Mouse (Mus musculus): Measurements from ENCODE around the gene Klf13.

The Klf13 gene

GRCm38 (mm10) chr7:63938914-63939396 is at the start of gene Klf13:
Gene Klf13 (minus strand): TSS chr7:63938915.
- DNase-seq (ENCODE audit: low spot score in 2 of 2) = peak; percentile 97 to 98

DNA sequence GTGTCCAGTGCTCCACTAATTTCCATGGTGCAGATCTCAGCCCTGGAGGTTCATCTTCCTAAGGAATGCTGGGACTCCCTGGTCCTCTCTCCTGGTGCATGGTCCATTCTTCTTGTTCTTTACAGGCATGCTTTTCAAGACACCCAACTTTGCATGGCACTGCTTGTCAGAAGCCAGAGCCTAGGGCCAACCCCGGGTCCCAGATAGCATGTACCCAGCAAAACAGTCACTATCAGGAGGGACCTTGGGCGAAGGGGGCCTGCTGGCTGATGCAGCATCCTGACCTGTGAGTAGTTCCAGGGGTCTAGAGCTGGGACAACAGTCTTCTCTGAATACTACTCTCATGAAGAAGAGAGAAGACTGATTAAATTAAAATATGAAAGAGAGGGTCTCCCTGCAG is 49.7 kb upstream of the Klf13 start:
- DNase-seq (ENCODE audit: low spot score in 2 of 2) = peak; percentile 10 to 63

DNA sequence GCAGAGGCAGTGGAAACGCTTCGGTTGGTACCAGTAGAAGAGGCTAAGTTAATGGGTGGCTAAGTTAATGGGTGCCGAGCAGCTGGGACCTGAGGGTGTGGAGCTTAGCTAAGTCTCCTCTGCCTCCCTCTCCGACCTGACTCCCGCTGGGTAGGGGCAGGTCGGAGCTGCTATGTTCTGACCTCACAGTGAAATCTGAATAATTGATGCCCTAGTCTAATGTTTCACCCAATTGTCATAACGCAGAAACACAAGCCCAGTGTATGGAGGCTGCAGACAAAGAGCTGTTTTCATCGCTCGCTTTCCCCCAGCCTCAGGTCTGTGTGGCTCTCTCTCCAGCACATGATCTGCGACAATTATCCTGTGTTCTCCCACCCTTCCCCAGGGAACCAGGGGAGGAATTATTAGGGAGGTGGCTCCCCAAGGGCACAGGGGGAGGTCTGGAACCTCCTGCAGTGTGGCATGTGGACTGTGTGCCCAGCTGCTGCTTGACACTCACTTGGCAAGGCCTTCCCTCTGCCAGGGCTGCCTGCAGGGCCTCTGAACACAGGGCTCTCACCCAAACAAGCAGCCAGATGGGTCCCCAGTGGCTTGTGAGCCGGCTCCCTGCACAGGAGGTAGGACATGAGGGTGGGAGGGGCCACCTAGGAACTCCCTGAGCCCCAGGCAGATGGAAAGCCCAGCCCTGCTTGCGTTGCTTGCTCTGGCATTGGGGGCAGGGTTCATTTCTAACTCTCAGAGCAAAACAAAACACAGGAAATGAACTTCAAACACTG is 47.9 kb upstream of the Klf13 start:
- peak; percentile 33 to 71 for DNase-seq (ENCODE audit: low spot score in 2 of 2)

DNA sequence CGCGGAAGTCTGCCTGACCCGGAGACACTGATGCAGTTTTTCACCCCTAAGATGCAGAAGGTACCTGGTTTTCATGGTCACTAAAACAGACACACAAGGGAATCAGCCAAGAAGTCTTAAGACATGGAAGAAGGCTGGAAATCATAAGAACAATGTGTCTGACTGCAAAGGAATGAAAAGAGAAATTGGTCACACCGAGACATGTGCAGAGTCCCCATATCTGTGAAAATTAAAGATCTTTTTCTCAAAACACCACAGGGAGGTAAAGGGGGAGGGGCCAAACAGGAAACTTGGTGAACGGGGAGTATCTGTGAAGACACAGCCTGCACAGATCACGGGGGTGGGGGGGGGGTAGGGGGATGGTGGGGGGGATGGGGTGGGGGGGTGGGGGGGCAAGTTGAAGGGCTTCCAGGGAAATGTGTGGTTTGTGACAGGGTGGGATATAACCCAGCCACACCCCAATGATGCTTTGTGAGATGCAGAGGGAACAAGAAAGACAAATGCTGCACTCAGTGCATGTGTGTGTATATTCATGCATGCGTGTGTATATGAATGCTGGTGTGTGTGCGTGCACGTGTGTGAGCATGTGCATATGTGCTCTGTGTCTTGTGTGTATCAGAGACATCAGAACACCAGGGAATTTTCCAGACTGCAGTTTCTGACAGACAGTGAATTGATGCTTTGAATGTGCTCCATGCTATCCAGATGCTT is 47.1 kb upstream of the Klf13 start:
- peak in 1 of 2 experiments; percentile 13 for DNase-seq (ENCODE audit: low spot score in 2 of 2)

DNA sequence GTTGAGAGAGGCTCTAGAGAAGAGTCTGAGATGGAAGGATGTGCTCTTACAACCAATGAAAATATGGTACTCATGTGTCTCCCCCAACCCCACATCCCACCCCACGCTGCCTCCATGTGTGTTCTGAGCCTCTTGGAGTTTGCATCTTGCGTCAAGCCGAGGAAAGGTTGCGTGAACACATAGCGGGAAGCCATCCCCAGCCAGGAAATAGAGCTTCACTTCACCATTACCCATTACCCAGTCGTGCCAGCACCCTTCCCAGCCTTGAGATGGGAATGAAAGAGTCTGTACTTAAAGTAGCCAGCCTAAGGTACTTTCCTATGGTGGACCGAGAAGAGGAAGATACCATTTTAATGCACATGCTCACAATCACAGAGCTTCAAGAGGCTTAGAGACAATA is 46.6 kb upstream of the Klf13 start:
- DNase-seq (ENCODE audit: low spot score in 2 of 2) = no peak

GRCm38 (mm10) chr7:63984329-63984728 is 45.6 kb upstream of the Klf13 start:
- peak; percentile 29 to 62 for DNase-seq (ENCODE audit: low spot score in 2 of 2)

- DNase-seq (ENCODE audit: low spot score in 2 of 2) = no peak
Measured at GRCm38 (mm10) chr7:63977631-63978030, 38.9 kb upstream of the Klf13 start.

DNA sequence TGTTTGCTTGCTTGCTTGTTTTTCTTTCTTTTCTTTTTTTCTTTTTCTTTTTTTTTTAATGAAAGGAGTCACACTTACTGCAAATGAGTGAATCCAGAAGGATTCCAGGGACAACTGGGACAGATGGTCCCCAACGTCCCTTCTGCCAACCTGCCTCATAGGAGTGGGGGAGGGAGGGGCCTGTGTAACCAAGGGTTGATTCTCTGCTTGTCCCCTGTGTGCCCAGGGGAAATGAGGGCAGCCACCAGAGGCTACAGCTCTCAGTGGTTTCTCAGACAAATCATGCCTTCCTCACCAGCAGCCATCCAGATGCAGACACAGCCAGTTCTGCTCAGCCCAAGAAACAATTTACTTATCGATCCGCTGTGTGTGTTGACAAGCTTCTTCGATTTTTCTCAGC is 32.3 kb upstream of the Klf13 start:
- no peak for DNase-seq (ENCODE audit: low spot score in 2 of 2)

GRCm38 (mm10) chr7:63969941-63970340 is 31.2 kb upstream of the Klf13 start:
- no peak for DNase-seq (ENCODE audit: low spot score in 2 of 2)

DNA sequence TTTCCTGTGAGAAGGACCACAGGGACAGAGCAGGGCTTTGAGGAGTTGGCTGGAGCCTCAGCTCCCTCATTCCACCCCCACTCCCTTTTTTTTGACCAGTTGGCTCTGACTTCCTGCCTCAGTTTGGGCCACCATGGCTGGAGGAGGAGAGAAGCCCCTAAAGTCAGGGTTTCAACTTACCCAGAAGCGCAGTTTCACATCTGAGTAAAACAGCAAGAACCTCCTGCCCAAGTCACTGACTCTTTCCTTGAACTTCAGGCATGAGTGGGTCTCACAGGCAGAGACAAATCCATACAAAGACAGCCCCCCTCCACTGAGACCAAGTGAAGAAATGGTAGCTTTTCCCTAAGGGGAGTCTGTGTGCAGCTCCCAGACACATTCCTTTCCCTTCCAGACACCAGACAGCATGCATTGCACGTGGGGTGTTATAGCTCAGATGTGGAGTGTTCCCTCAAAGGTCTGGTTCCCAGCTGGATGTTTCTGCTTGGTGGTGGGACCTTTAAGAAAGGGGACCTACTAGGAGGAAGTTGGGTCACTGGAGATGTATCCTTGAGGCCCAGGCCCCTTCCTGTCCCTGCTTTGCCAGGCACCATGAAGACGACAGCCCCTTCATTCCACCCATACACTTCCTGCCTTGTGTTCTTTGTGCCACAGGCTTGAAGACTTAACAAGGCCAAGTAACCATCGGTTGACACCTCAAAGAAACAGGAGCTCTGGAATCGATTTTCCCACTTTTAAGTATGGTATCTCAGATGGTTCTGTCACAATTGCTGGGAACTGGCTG is 27.1 kb upstream of the Klf13 start:
- DNase-seq (ENCODE audit: low spot score in 2 of 2) = peak; percentile 11 to 58

- DNase-seq (ENCODE audit: low spot score in 2 of 2) = peak in 1 of 2 experiments; percentile 38
Measured at GRCm38 (mm10) chr7:63965135-63965534, 26.4 kb upstream of the Klf13 start.

GRCm38 (mm10) chr7:63964121-63964520 is 25.4 kb upstream of the Klf13 start:
- peak; percentile 10 to 59 for DNase-seq (ENCODE audit: low spot score in 2 of 2)

DNA sequence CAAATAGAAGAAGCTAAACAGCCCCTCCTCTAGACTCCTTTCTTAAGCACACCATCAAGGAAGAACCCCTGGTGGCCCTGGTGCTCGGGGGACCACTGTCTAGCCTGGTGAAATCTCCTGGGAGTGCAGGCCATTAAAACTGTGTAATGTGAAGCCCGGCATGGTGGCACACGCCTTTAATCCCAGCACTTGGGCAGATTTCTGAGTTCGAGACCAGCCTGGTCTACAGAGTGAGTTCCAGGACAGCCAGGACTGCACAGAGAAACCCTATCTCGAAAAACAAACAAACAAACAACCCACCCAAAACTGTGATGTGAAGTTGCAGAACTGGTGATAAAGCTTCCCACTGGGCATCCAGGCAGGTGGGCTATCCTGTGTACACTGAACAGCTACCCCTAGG is 24.9 kb upstream of the Klf13 start:
- peak in 1 of 2 experiments; percentile 9 for DNase-seq (ENCODE audit: low spot score in 2 of 2)

- DNase-seq (ENCODE audit: low spot score in 2 of 2) = peak; percentile 11 to 60
Measured at GRCm38 (mm10) chr7:63957872-63958640, 19.3 kb upstream of the Klf13 start.

- peak; percentile 17 to 62 for DNase-seq (ENCODE audit: low spot score in 2 of 2)
Measured at GRCm38 (mm10) chr7:63956981-63957713, 18.4 kb upstream of the Klf13 start.

DNA sequence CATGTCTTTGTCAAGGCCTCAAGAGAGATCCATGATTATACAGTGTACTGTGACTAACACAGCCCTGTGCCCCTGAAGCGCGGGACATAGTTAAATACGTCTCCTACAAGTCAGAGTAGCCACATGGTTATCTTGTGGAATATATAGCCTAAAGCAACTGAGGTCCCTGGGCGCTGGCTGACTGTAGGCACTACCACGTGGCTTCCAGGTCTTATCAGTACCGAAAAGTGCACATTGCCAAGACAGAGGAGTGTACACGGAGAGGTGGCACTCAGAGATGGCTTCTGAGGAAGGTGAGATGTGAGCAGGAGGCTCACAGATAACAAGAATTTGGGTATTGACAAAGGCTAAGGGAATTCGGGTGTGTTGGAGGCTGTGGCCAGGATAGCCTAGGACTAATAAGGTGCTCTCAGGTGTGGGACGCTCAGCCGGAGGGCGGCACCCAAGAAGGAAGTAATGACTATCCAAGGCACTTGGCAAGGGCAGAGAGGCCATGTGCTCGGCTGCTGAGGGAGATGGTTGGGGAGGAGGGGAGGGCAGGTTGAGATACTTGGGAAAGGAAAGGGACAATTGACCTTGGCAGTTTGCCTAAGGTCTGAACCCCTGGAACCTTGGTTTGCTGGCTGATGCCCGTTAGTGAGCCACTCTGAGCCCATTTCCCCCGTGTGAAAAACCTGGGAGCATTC is 17.6 kb upstream of the Klf13 start:
- peak; percentile 66 to 73 for DNase-seq (ENCODE audit: low spot score in 2 of 2)

DNA sequence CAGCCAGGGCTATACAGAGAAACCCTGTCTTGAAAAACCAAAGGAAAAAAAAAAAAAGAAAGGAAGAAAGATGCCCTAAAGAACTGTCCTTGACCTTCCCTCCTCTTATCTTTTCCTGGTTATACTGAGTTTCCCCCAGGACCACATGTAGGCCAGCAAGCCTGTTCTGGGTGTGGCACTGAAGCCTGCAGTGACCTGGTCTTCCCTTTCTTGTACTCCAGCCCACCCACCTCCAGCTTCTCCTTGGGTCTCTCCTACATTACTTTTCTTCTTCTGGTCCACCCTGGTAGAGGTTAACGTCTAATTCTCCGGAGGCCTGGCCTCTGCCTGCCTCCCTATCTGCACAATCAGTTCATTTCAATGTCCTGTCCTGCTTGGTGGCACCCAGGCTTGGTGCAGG is 16.7 kb upstream of the Klf13 start:
- DNase-seq (ENCODE audit: low spot score in 2 of 2) = no peak

DNA sequence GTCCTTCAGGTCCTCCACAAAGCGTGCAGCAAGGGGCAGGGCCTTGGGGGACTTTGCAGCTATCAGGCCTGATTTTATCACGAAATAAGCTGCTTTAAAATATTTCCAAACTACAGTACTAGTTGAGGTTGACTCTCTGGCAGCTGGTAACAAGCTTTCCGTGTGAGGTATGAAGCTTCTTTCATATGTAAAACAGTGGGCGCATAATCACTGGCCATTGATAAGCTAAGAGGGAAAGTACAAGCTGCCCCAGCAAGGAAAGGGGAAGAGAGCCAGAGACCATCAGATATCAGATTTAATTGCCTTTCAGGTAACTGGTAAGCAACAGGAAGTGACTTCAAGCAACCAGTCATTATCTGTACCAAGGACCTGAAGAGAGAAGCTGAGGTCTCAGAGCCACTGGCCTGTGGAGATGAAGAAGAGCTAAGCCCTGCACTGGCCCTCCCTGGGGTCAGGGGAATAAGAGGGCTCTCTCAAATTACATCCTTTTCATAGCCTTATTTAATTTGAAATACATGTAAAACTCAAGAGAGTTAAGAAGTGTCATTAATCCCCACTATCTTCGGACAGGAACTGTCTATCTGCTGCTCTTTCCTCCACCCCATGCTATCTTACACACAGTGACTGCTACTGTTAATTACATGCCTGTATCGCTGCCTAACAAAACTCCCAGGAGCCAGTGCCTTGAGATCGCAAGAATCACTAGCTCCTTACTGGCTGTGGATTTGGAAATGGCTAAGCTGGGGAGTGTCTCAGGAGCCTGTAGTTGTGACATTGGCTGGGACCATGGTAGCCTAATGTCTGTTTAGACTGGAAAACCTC is 13.6 kb upstream of the Klf13 start:
- no peak for DNase-seq (ENCODE audit: low spot score in 2 of 2)

GRCm38 (mm10) chr7:63950931-63951607 is 12.4 kb upstream of the Klf13 start:
- DNase-seq (ENCODE audit: low spot score in 2 of 2) = no peak
